Mouse (Mus musculus) lung, postnatal 0 days (tissue): ENCODE results near the gene Mapkapk3.

Source experiments
- CTCF ChIP-seq: IDR thresholded peaks from 2 replicates; pipeline ENCODE4 v1.5.1; 2016; ENCODE audit warnings: antibody characterized with exemption, mild to moderate bottlenecking
- EP300 ChIP-seq: IDR thresholded peaks from 2 replicates; pipeline ENCODE4 v1.6.1; 2016; ENCODE audit warnings: antibody characterized with exemption, mild to moderate bottlenecking, control low read depth

DNA sequence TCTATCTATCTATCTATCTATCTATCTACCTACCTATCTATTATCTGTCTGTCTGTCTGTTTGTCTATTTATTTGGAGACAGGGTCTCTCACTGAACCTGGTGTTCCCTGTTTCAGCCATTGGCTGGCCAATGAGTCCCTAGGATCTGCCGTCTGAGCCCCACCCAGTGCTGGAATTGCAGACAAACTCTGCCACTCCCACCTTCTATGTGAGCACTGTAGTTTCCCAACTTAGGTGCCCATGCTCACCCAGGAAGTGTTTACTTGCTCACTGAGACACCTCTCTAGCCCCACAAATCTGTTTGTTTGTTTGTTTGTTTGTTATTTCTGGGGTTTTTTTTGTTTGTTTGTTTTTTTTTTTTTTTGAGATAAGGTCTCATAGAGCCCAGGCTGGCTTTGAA is 22.6 kb downstream of the Mapkapk3 start:
- TF ChIP-seq CTCF (no peak), EP300 (no peak)
